Mouse (Mus musculus) embryonic facial prominence, embryonic 13.5 days (tissue): ENCODE results near the gene Swi5. TPM values are rescaled to one million over a fixed set of nuclear protein-coding genes. Genes with fewer than 3 reads are reported as not detected.
"Not testable (repeated sequence)": the region's sequence is repeated elsewhere in the genome, so short reads cannot be mapped to it uniquely, and the experiment has no call there.

ENCODE experiments used
- ATAC-seq: fragments of 200-750 bp; cut with Nextera tagmentation; 2 replicates; pipeline ENCODE4 v1.8.0; 2017; ENCODE audit warnings: low read depth; ENCODE audit not compliant: insufficient number of reproducible peaks, insufficient read depth, low FRiP score, low TSS enrichment
- H3K27ac ChIP-seq: fragments of 300-500 bp; sonication (generic); 2 replicates; pipeline ENCODE4 v1.5.1; 2015; ENCODE audit warnings: moderate library complexity, mild to moderate bottlenecking, inconsistent platforms
- H3K27me3 ChIP-seq: fragments of 300-500 bp; sonication (generic); 2 replicates; pipeline ENCODE4 v1.6.1; 2015; ENCODE audit warnings: mild to moderate bottlenecking, inconsistent platforms
- H3K36me3 ChIP-seq: fragments of 300-500 bp; sonication (generic); 2 replicates; pipeline ENCODE4 v1.6.1; 2015; ENCODE audit warnings: mild to moderate bottlenecking, inconsistent platforms
- H3K4me1 ChIP-seq: fragments of 300-500 bp; sonication (generic); 2 replicates; pipeline ENCODE4 v1.6.1; 2015; ENCODE audit warnings: inconsistent platforms
- H3K4me2 ChIP-seq: fragments of 300-500 bp; sonication (generic); 2 replicates; pipeline ENCODE4 v1.6.1; 2015; ENCODE audit warnings: moderate library complexity, mild to moderate bottlenecking, inconsistent platforms
- H3K4me3 ChIP-seq: fragments of 300-500 bp; sonication (generic); 2 replicates; pipeline ENCODE4 v1.5.1; 2015; ENCODE audit warnings: mild to moderate bottlenecking, inconsistent platforms
- H3K9ac ChIP-seq: fragments of 300-500 bp; sonication (generic); 2 replicates; pipeline ENCODE4 v1.6.1; 2015; ENCODE audit warnings: mild to moderate bottlenecking, inconsistent platforms
- H3K9me3 ChIP-seq: fragments of 300-500 bp; sonication (generic); 2 replicates; pipeline ENCODE4 v1.6.1; 2016; ENCODE audit warnings: inconsistent platforms
- WGBS: fragments of 180-500 bp; shearing (Covaris S2); methylation state at CpG from one replicate; pipeline ENCODE4 v1.1.7; 2015; ENCODE audit warnings: mixed read lengths; 5-methylcytosine and 5-hydroxymethylcytosine counted together
- polyA plus RNA-seq: library from polyadenylated mRNA; unstranded; fragments of >200 nt; fragmentation: Nextera tagmentation; extraction: Ambion mirVana; gene quantifications from 2 replicates; pipeline ENCODE4 v1.2.1, GENCODE M21; 2015

Gene Swi5
- polyA plus RNA-seq, 1 experiment from 2014 or later: 497 TPM

GRCm38 (mm10) chr2:32308870-32309568, 21.1 kb upstream of the Swi5 start:
- H3K4me3 ChIP-seq: no peak overlapping the region
- no peak for ATAC-seq
- WGBS: 84% methylated on average over 16 of the region's 16 CpGs

GRCm38 (mm10) chr2:32307941-32308760, 20.3 kb upstream of the Swi5 start:
- Histone ChIP-seq H3K27me3 (no peaks in the 10 kb centered on the region), H3K4me3 (no peak overlapping the region), H3K4me1 (peaks cover 39% of the 10 kb centered on the region), H3K9ac (0 out of 2 replicates have a peak overlapping the region, but pooled peaks have one; percentile 22), H3K9me3 (no peaks in the 10 kb centered on the region), H3K27ac (peak overlapping the region; percentile 48; the same call in 1 of the 2 replicates), H3K36me3 (peaks cover 77% of the 10 kb centered on the region), H3K4me2 (no peak overlapping the region)
- ATAC-seq: no peak
- WGBS: 47% methylated on average over 8 of the region's 8 CpGs

More at GRCm38 (mm10) chr2:32308870-32309568, 21.1 kb upstream of the Swi5 start:
- H3K4me2 ChIP-seq: no peak overlapping the region
- H3K9ac ChIP-seq: no peak overlapping the region
- H3K27me3 ChIP-seq: no peaks in the 10 kb centered on the region
- peaks cover 39% of the 10 kb centered on the region for H3K4me1 ChIP-seq
- no peaks in the 10 kb centered on the region for H3K9me3 ChIP-seq
- H3K36me3 ChIP-seq: peaks cover 75% of the 10 kb centered on the region
- no peak overlapping the region; the same call in 1 of the 2 replicates for H3K27ac ChIP-seq

- Histone ChIP-seq H3K9me3 (no peaks in the 10 kb centered on the region), H3K9ac (no peak overlapping the region), H3K4me2 (no peak overlapping the region), H3K4me1 (peaks cover 36% of the 10 kb centered on the region), H3K36me3 (peaks cover 80% of the 10 kb centered on the region), H3K4me3 (no peak overlapping the region), H3K27ac (peak overlapping the region; percentile 62; the same call in 1 of the 2 replicates), H3K27me3 (no peaks in the 10 kb centered on the region)
- ATAC-seq: no peak
- WGBS: 84% methylated on average over 6 of the region's 6 CpGs
Observed at GRCm38 (mm10) chr2:32307247-32307798, 19.4 kb upstream of the Swi5 start.

GRCm38 (mm10) chr2:32306176-32306575, 18.3 kb upstream of the Swi5 start:
- WGBS: 76% methylated on average over 9 of the region's 9 CpGs
- no peak overlapping the region; the same call in 1 of the 2 replicates for H3K27ac ChIP-seq
- H3K4me1 ChIP-seq: peaks cover 25% of the 10 kb centered on the region
- H3K27me3 ChIP-seq: no peaks in the 10 kb centered on the region
- H3K4me3 ChIP-seq: no peak overlapping the region
- no peak overlapping the region for H3K9ac ChIP-seq
- no peak for ATAC-seq
- H3K9me3 ChIP-seq: no peaks in the 10 kb centered on the region
- no peak overlapping the region for H3K4me2 ChIP-seq
- H3K36me3 ChIP-seq: peaks cover 92% of the 10 kb centered on the region

- H3K4me1 ChIP-seq: peaks cover 20% of the 10 kb centered on the region
- H3K27me3 ChIP-seq: no peaks in the 10 kb centered on the region
- no peak overlapping the region for H3K9ac ChIP-seq
- H3K9me3 ChIP-seq: no peaks in the 10 kb centered on the region
- H3K27ac ChIP-seq: no peak overlapping the region
- H3K4me3 ChIP-seq: no peak overlapping the region
- no peak for ATAC-seq
- H3K4me2 ChIP-seq: no peak overlapping the region
- WGBS: 83% methylated on average over 5 of the region's 5 CpGs
- peaks cover 96% of the 10 kb centered on the region for H3K36me3 ChIP-seq
Observed at GRCm38 (mm10) chr2:32305668-32306067, 17.8 kb upstream of the Swi5 start.

GRCm38 (mm10) chr2:32304145-32304832, 16.4 kb upstream of the Swi5 start:
- no peaks in the 10 kb centered on the region for H3K9me3 ChIP-seq
- H3K4me1 ChIP-seq: peaks cover 9% of the 10 kb centered on the region; the same call in 1 of the 2 replicates
- H3K36me3 ChIP-seq: peaks cover 95% of the 10 kb centered on the region
- peak; percentile 17; the same call in 1 of the 2 replicates for ATAC-seq
- no peak overlapping the region for H3K4me2 ChIP-seq
- 53% methylated on average over 8 of the region's 8 CpGs for WGBS
- H3K27ac ChIP-seq: no peak overlapping the region
- no peak overlapping the region for H3K4me3 ChIP-seq
- no peak overlapping the region for H3K9ac ChIP-seq
- H3K27me3 ChIP-seq: no peaks in the 10 kb centered on the region

- H3K27me3 ChIP-seq: no peaks in the 10 kb centered on the region
- H3K9ac ChIP-seq: no peak overlapping the region
- WGBS: 87% methylated on average over 10 of the region's 10 CpGs
- H3K36me3 ChIP-seq: peaks cover 95% of the 10 kb centered on the region
- no peaks in the 10 kb centered on the region for H3K9me3 ChIP-seq
- no peak overlapping the region for H3K4me3 ChIP-seq
- no peak overlapping the region for H3K4me2 ChIP-seq
- no peak for ATAC-seq
- no peak overlapping the region for H3K27ac ChIP-seq
- peaks cover 5% of the 10 kb centered on the region; the same call in 1 of the 2 replicates for H3K4me1 ChIP-seq
Observed at GRCm38 (mm10) chr2:32302952-32303351, 15.1 kb upstream of the Swi5 start.

GRCm38 (mm10) chr2:32299469-32299868, 11.6 kb upstream of the Swi5 start:
- 90% methylated on average over 4 of the region's 4 CpGs for WGBS
- Histone ChIP-seq H3K4me3 (no peak overlapping the region), H3K36me3 (peaks cover 88% of the 10 kb centered on the region), H3K9ac (no peak overlapping the region), H3K27me3 (no peaks in the 10 kb centered on the region), H3K27ac (no peak overlapping the region), H3K4me1 (no peaks in the 10 kb centered on the region), H3K4me2 (no peak overlapping the region), H3K9me3 (no peaks in the 10 kb centered on the region)
- no peak for ATAC-seq

- H3K4me2 ChIP-seq, H3K27ac ChIP-seq, H3K9ac ChIP-seq, H3K4me1 ChIP-seq, H3K4me3 ChIP-seq, H3K27me3 ChIP-seq, H3K9me3 ChIP-seq, ATAC-seq: not testable (repeated sequence)
- peaks cover 75% of the 10 kb centered on the region for H3K36me3 ChIP-seq
- WGBS: 88% methylated on average over 2 of the region's 2 CpGs
Observed at GRCm38 (mm10) chr2:32295842-32296241, 8.0 kb upstream of the Swi5 start.

GRCm38 (mm10) chr2:32295285-32295684, 7.4 kb upstream of the Swi5 start:
- WGBS: 80% methylated on average over 3 of the region's 3 CpGs
- H3K9ac ChIP-seq: no peak overlapping the region
- no peak overlapping the region for H3K4me2 ChIP-seq
- H3K27ac ChIP-seq: no peak overlapping the region
- H3K36me3 ChIP-seq: peaks cover 71% of the 10 kb centered on the region
- 0 out of 2 replicates have a peak, but pooled peaks cover 3% of the 10 kb centered on the region for H3K4me1 ChIP-seq
- H3K9me3 ChIP-seq: no peaks in the 10 kb centered on the region
- H3K27me3 ChIP-seq: no peaks in the 10 kb centered on the region
- no peak for ATAC-seq
- no peak overlapping the region for H3K4me3 ChIP-seq

- H3K4me3 ChIP-seq: no peak overlapping the region
- no peak overlapping the region for H3K4me2 ChIP-seq
- WGBS: 82% methylated on average over 8 of the region's 8 CpGs
- no peak overlapping the region for H3K27ac ChIP-seq
- ATAC-seq: no peak
- peaks cover 6% of the 10 kb centered on the region for H3K4me1 ChIP-seq
- H3K9ac ChIP-seq: no peak overlapping the region
- H3K9me3 ChIP-seq: no peaks in the 10 kb centered on the region
- no peaks in the 10 kb centered on the region for H3K27me3 ChIP-seq
- peaks cover 62% of the 10 kb centered on the region for H3K36me3 ChIP-seq
Observed at GRCm38 (mm10) chr2:32294348-32294747, 6.5 kb upstream of the Swi5 start.
